Mouse (Mus musculus): ENCODE measurements around the gene Jpt1.
"Not testable (repeated sequence)": the region's sequence is repeated elsewhere in the genome, so short reads cannot be mapped to it uniquely, and the experiment has no call there.

Jpt1 gene

DNA sequence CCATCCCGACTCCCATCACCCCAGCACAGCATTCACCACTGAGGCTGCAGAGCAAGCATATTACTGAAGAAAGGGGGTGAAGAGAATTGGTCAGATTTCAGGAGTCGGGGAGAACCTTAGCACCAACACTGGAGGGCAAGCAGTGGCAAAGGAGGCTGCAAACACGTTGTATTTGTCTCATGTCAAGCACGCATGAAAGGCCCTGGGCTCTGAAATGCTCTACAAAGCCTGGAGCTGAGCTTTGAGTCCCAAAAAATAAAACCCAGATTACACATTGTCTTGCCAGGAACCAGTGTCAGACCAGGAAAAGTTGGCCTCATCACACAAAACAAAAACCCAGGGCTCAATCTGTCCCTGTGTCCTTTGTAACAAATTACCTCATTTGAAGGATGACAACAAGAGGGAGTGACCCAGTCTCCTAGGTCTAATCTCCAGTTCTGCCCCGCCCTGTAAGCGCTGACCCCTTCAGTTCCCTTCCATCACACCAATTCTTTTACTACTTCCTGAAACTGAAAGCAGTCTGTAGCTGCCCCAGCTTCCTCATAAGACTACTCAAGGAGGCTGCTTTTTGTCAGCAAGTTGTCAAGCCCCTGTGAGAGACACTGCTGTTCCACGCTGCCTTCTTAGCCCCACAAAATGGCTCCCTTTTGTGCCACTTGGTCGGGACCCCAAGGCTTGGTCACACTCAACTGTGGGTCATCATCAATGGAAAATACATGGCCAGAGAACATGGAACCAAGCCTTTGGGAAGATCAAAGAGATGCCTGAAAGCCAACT is 1.6 kb downstream of the Jpt1 start:
- DNase-seq (ENCODE audit: low spot score in 2 of 2) = no peak

- DNase-seq (ENCODE audit: low spot score in 2 of 2) = no peak
Observed at GRCm38 (mm10) chr11:115512004-115512403, 2.2 kb downstream of the Jpt1 start.

- no peak for DNase-seq (ENCODE audit: low spot score in 2 of 2)
Observed at GRCm38 (mm10) chr11:115511121-115511520, 3.1 kb downstream of the Jpt1 start.

DNA sequence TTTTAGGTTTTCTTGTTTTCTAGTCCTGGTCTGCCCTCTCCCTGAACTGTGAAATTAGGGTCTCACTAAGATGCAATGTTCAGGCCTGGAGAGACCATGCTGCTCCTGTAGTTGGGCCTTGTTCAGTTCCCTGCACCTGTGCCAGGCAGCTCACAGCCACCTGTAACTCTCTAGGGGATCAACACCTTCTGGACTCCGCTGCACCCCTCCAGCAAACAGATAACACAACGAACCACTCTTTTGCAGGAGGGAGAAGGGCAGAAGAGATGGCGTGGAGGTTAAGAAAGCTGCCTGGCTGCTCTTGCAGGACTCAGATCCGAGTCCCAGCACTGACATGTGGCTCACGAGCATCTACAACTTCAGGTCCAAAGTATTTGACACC is 3.7 kb downstream of the Jpt1 start:
- DNase-seq (ENCODE audit: low spot score in 2 of 2) = no peak

GRCm38 (mm10) chr11:115509773-115510506 is 4.2 kb downstream of the Jpt1 start:
- no peak for DNase-seq (ENCODE audit: low spot score in 2 of 2)

- no peak for DNase-seq (ENCODE audit: low spot score in 2 of 2)
Observed at GRCm38 (mm10) chr11:115508061-115508460, 6.1 kb downstream of the Jpt1 start.

DNA sequence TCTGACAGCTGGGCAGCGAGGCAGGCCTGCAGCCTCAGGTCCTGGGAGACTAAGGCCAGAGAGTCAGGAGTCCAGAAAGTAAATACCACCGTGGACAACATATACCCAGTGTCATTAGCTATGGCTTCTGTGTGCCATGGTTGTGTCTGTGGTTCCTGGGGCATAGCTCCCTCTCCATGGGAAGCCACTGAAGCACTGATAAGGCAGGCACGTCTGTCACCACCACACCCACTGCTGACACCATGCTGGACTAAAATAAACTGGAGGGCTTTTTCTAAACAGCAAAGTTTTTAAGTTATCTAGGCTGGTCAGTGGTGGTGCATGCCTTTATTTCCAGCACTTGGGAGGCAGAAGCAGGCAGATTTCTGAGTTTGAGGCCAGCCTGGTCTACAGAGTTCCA is 7.6 kb downstream of the Jpt1 start:
- DNase-seq (ENCODE audit: low spot score in 2 of 2) = no peak

DNA sequence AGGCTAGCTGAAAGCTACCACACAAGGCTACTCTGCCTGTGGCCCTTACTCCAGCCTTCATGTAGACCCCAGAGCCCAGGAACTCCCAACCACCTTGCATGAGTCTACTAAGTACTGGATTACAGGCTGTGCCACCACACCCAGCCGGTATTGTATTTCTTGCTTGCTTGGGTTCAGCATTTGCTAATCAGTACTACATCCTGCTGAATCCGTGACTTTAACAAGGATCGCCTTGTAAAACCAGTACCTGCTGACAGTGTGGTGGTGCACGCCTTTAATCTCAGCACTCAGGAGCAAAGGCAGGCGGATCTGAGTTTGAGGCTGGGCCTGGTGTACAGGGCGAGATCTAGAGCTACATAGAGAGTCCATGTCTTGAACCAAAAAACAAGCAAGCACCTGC is 11.6 kb downstream of the Jpt1 start:
- no peak for DNase-seq (ENCODE audit: low spot score in 2 of 2)

DNA sequence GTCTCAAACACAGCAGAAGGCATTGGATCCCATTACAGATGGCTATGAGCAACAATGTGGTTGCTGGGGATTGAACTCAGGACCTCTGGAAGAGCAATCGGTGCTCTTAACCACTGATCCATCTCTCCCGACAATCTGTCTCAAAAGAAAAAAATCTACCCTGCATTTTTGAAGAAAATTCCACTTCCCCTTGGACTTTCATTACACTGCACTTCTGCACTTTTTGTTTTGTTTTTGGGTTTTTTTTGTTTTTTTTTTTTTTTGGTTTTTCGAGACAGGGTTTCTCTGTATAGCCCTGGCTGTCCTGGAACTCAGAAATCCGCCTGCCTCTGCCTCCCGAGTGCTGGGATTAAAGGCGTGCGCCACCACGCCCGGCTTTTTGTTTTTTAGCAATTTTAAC is 17.6 kb downstream of the Jpt1 start:
- not testable (repeated sequence) for DNase-seq (ENCODE audit: low spot score in 2 of 2)

- no peak for DNase-seq (ENCODE audit: low spot score in 2 of 2)
Observed at GRCm38 (mm10) chr11:115492387-115492786, 21.8 kb downstream of the Jpt1 start.

GRCm38 (mm10) chr11:115491356-115492083 is 22.7 kb downstream of the Jpt1 start, which contains the start of gene Nt5c:
Nt5c (minus strand) TSS chr11:115491862.
- DNase-seq (ENCODE audit: low spot score in 2 of 2) = peak; percentile 59 to 71

- no peak for DNase-seq (ENCODE audit: low spot score in 2 of 2)
Observed at GRCm38 (mm10) chr11:115490441-115491355, 23.5 kb downstream of the Jpt1 start.

- no peak for DNase-seq (ENCODE audit: low spot score in 2 of 2)
Observed at GRCm38 (mm10) chr11:115488551-115489104, 25.6 kb downstream of the Jpt1 start.

GRCm38 (mm10) chr11:115485155-115485554 is 29.0 kb downstream of the Jpt1 start:
- no peak for DNase-seq (ENCODE audit: low spot score in 2 of 2)

GRCm38 (mm10) chr11:115483726-115484125 is 30.5 kb downstream of the Jpt1 start:
- DNase-seq (ENCODE audit: low spot score in 2 of 2) = peak; percentile 83

DNA sequence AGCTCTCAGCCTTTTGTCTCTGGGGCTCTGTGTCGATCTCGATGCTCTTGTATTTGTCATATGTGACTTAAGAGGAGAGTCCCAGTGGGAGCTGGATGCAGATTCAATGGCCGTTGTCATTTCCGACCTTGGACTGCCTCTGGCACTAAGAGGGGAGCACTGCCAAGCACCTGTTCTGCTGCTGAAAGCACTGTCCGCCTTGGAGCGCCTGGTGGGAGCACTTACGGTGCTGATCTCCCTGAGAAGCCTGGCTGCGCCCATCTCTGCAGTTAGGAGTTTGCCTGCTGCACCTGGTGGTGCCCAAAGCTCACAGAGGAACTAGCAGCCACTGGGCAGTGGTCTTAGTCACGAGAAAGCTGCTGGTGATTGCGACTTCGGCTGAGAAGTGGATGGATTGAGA is 30.9 kb downstream of the Jpt1 start:
- DNase-seq (ENCODE audit: low spot score in 2 of 2) = no peak

DNA sequence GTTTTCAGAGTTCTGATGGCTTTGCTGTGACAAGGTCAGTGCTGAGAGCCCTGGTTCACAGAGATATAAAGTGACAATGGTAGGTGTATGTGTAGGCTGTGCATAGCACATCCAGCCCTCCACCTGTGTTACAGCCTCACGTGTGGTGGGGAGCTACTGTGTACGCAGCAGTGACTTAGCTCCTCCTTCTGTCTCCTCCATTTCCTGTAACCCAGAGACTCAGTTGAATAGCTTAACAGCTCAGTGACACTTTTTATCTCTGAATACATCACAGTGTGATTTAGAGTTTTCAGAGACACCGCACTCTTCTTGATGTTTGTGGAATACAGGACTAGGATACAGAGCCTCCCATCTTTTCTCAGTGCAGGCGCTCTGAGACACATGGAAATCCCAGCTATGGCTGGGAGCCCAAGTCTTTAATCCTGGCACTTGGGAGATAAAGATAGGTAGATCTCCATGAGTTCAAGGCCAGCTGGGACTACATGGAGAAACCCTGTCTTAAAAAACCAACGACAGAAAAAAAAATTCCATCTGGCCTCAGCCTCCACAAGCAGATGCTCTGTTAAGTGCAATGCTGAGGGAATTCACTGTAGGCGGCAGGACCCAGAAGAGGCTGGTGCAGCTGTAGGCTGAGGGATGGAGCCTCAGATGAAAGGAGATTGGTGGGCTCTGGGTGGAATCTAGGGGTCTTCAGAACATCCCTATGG is 32.5 kb downstream of the Jpt1 start:
- DNase-seq (ENCODE audit: low spot score in 2 of 2) = no peak

- no peak for DNase-seq (ENCODE audit: low spot score in 2 of 2)
Observed at GRCm38 (mm10) chr11:115478296-115478938, 35.8 kb downstream of the Jpt1 start.

DNA sequence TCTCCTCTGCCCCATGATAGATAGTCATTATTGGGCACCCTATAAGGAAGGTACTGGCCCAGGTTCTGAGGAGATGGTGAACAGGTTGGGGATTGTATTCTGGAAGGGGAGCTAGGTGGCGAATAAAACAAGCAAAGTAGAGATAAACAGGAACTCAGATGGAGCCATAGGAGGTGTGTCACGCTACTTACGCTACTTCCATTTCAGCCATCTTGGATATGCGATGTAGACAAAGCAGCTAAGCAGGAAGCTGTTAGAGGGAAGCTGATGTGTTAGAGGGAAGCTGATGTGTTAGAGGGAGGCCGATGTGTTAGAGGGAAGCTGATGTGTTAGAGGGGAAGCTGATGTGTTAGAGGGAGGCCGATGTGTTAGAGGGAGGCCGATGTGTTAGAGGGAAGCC is 36.8 kb downstream of the Jpt1 start:
- not testable (repeated sequence) for DNase-seq (ENCODE audit: low spot score in 2 of 2)

GRCm38 (mm10) chr11:115476630-115477029 is 37.6 kb downstream of the Jpt1 start:
- DNase-seq (ENCODE audit: low spot score in 2 of 2) = not testable (repeated sequence)

Data from cerebellum, postnatal 4 days (tissue).